11 mouse cellular contexts compared by ENCODE assay signal in the genomic region with DNA sequence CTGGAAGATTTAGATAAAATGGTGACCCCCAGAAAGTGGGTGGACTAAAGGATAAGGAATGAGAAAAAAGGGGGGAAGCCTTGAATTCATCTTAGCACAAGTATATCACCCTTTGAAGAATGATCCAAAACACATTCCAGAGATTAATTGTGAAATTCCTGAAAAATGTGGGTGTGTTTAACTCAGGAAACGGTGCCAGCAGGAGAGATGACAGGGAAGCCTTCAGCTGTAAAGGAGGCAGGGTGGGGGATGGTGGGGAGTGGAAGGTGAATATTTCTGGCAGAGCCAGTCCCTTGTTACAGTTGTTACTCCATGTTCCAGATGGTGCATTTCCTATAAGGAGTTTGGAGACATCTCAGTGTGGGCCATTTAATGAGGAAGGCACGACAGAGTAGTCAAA. TPM values are rescaled to one million over a fixed set of nuclear protein-coding genes. Genes with fewer than 3 reads are reported as not detected.
A peak's percentile ranks its signal among the peaks of the same experiment; 100 is the strongest.
DNase-seq lines count a peak whose midpoint lies in the region; ATAC-seq and TF ChIP-seq lines count a peak whose summit lies in the region.
"Had no signal": no experiment of that assay in that cellular context is flagged by ENCODE, and none has a peak within 500 bp of the region (broad histone marks: within the 10 kb centered on the region; RNA-seq: fewer than 3 reads in every experiment).

No protein-coding gene starts in this region.

- H3K9me3 ChIP-seq in neural tube, embryonic 13.5 days: no peaks in the 10 kb centered on the region
- H3K9me3 ChIP-seq: liver, embryonic 12.5 days; midbrain, embryonic 13.5 days had no signal

- intact Hi-C loops in left cerebral cortex, postnatal 4 days (cut with DNase I): loop anchor here (10.0 kb wide), 1 partner anchor 398 kb away; no protein-coding TSS in a partner anchor

- no peak overlapping the region for H3K9ac ChIP-seq in neural tube, embryonic 13.5 days
- H3K9ac ChIP-seq: liver, embryonic 12.5 days; midbrain, embryonic 13.5 days had no signal

- peaks cover 73% of the 10 kb centered on the region for H3K4me1 ChIP-seq in neural tube, embryonic 13.5 days (replicated peaks)
- peaks cover 28% of the 10 kb centered on the region for H3K4me1 ChIP-seq in lung, adult 2 months (ENCODE audit: control insufficient read depth, insufficient read depth, low read length)

- H3K4me2 ChIP-seq in neural tube, embryonic 13.5 days: 0 out of 2 replicates have a peak overlapping the region, but pooled peaks have one; percentile 16
- H3K4me2 ChIP-seq: liver, embryonic 12.5 days; midbrain, embryonic 13.5 days had no signal

- no peak for TF ChIP-seq CTCF in lung, adult 2 months (IDR thresholded peaks at IDR 0.05; ENCODE audit: insufficient read depth, low read length)

- ATAC-seq in neural tube, embryonic 13.5 days (ENCODE audit: low read depth): no peak
- ATAC-seq in erythroid progenitor cell, adult 5-6 weeks (replicated peaks; ENCODE audit: low FRiP score, poor library complexity, severe bottlenecking): no peak
- ATAC-seq: CD4-positive, CD25-positive, alpha-beta regulatory T cell, adult 4 months; liver, embryonic 12.5 days; midbrain, embryonic 13.5 days had no signal

- no peaks in the 10 kb centered on the region for H3K36me3 ChIP-seq in neural tube, embryonic 13.5 days
- H3K36me3 ChIP-seq: liver, embryonic 12.5 days; midbrain, embryonic 13.5 days had no signal

- TF ChIP-seq POLR2A in lung, adult 2 months (IDR thresholded peaks at IDR 0.05; ENCODE audit: borderline replicate concordance, extremely low read depth, low read depth, low read length): no peak

- H3K27ac ChIP-seq in neural tube, embryonic 13.5 days (replicated peaks): no peak overlapping the region
- H3K27ac ChIP-seq: liver, embryonic 12.5 days; midbrain, embryonic 13.5 days had no signal

- 34% methylated on average over 2 of the region's 2 CpGs for WGBS in neural tube, embryonic 13.5 days
- WGBS in lung, adult 2 months: 34% methylated on average over 2 of the region's 2 CpGs

- peak; percentile 41 for DNase-seq in embryo, embryonic 10.5 days (ENCODE audit: low spot score)
- DNase-seq in embryo, embryonic 9.5 days (ENCODE audit: extremely low spot score): no peak
- no peak for DNase-seq in neural tube, embryonic 10.5 days (ENCODE audit: extremely low spot score, low spot score)
- DNase-seq in lung, adult 2 months: peak; percentile 25
- no peak for DNase-seq in left cerebral cortex, postnatal 4 days
- DNase-seq in cerebellum, postnatal 4 days (ENCODE audit: low spot score in 2 of 2): no peak

- no peak overlapping the region for H3K4me3 ChIP-seq in neural tube, embryonic 13.5 days
- H3K4me3 ChIP-seq in lung, adult 2 months (replicated peaks; ENCODE audit: extremely low read depth, low read depth, low read length): no peak overlapping the region
- H3K4me3 ChIP-seq: liver, embryonic 12.5 days; midbrain, embryonic 13.5 days had no signal

- no peaks in the 10 kb centered on the region for H3K27me3 ChIP-seq in neural tube, embryonic 13.5 days
- H3K27me3 ChIP-seq: midbrain, embryonic 13.5 days had no signal

RNA-seq across cellular contexts. Expression of gene Crim1, which starts 6.4 kb away (rescaled TPM):
- 12.4 and 13.1 TPM in 2 replicates for polyA plus RNA-seq in neural tube, embryonic 13.5 days (2015; fragmentation: Nextera tagmentation; extraction: Ambion mirVana)
- polyA plus RNA-seq in lung, adult 2 months (2012; rRNA removed): 95.7 and 119 TPM in 2 replicates
- 0.36 and 0.84 TPM in 2 replicates for total RNA-seq in erythroid progenitor cell, adult 5-6 weeks (2015; ENCODE audit: low replicate concordance)
- total RNA-seq in erythroid progenitor cell, adult 5-6 weeks (2017; ENCODE audit: low replicate concordance): 2.1 TPM in 1 of 2 replicates, not detected in the other
- 10 to 100 TPM; 60.1 to 71.5 TPM for total RNA-seq in left cerebral cortex, postnatal 4 days (2021)

Comparison
In these comparisons a context has a peak if more than half of its experiments do, and no peak if none do; other contexts are left out.
1. DNase-seq: peak in embryo, embryonic 10.5 days (single experiment) and lung, adult 2 months (single experiment); none in embryo, embryonic 9.5 days (single experiment), neural tube, embryonic 10.5 days (single experiment), left cerebral cortex, postnatal 4 days (single experiment) and cerebellum, postnatal 4 days (0 of 2).
2. RNA of gene Crim1, which starts 6.4 kb away (total RNA-seq): 60.1 to 71.5 TPM in left cerebral cortex, postnatal 4 days; 0.36 to 2.1 TPM in erythroid progenitor cell, adult 5-6 weeks; every median in the first group is over 10 times any median in the second.